Mouse (Mus musculus) liver, postnatal 0 days (tissue): ENCODE data around the gene Hoxb2.

Experiments used
- CTCF ChIP-seq: sonication (generic); IDR thresholded peaks from 2 replicates; pipeline ENCODE4 v1.5.1; 2016; ENCODE audit warnings: antibody characterized with exemption, low read depth
- EP300 ChIP-seq: IDR thresholded peaks from 2 replicates; pipeline ENCODE4 v1.6.1; 2016; ENCODE audit warnings: antibody characterized with exemption, low read depth, mild to moderate bottlenecking

DNA sequence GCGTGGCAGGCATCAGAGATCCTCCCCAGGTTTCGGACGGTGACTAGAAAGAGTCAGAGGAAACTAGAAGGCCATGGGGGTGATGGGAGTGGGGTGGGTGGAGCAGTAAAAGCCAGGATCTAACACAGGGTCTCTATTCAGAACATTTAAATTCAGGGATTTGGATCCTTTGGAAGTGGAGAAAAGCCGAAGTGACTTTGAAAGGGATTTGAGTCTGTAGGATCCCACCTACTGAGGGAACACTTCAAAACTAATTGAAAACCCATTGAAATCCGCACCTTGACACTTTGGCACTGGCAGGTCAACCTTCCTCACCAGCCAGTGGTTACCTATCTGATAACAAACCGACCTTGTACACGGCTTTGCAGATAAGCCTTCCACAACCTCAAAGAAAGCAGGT, 24.5 kb downstream of the Hoxb2 start:
- TF ChIP-seq CTCF (no peak), EP300 (no peak)
